Mouse (Mus musculus) heart, embryonic 12.5 days (tissue): ENCODE measurements around the gene S1pr1. TPM values are rescaled to one million over a fixed set of nuclear protein-coding genes. Genes with fewer than 3 reads are reported as not detected.
A peak's percentile ranks its signal among the peaks of the same experiment; 100 is the strongest.

Source experiments
- ATAC-seq: fragments of 200-750 bp; cut with Nextera tagmentation; 2 replicates; pipeline ENCODE4 v1.8.0; 2017; ENCODE audit warnings: moderate TSS enrichment, moderate library complexity; ENCODE audit not compliant: insufficient number of reproducible peaks, low FRiP score
- H3K27ac ChIP-seq: fragments of 300-500 bp; sonication (generic); 2 replicates; pipeline ENCODE4 v1.5.1; 2016; ENCODE audit warnings: mild to moderate bottlenecking, moderate library complexity; ENCODE audit not compliant: poor library complexity, severe bottlenecking
- H3K27me3 ChIP-seq: fragments of 300-500 bp; sonication (generic); replicated peaks from 2 replicates; pipeline ENCODE4 v1.6.1; 2016; ENCODE audit warnings: mild to moderate bottlenecking, moderate library complexity
- H3K36me3 ChIP-seq: fragments of 300-500 bp; sonication (generic); 2 replicates; pipeline ENCODE4 v1.6.1; 2016; ENCODE audit warnings: mild to moderate bottlenecking, moderate library complexity
- H3K4me1 ChIP-seq: fragments of 300-500 bp; sonication (generic); replicated peaks from 2 replicates; pipeline ENCODE4 v1.6.1; 2016; ENCODE audit warnings: mild to moderate bottlenecking
- H3K4me2 ChIP-seq: fragments of 300-500 bp; sonication (generic); 2 replicates; pipeline ENCODE4 v1.6.1; 2016; ENCODE audit warnings: mild to moderate bottlenecking, moderate library complexity
- H3K4me3 ChIP-seq: fragments of 300-500 bp; sonication (generic); 2 replicates; pipeline ENCODE4 v1.5.1; 2016; ENCODE audit warnings: mild to moderate bottlenecking
- H3K9ac ChIP-seq: fragments of 300-500 bp; sonication (generic); 2 replicates; pipeline ENCODE4 v1.6.1; 2016; ENCODE audit warnings: mild to moderate bottlenecking, moderate library complexity
- H3K9me3 ChIP-seq: fragments of 300-500 bp; sonication (generic); replicated peaks from 2 replicates; pipeline ENCODE4 v1.6.1; 2016; ENCODE audit warnings: mild to moderate bottlenecking, moderate library complexity
- WGBS: fragments of 180-500 bp; shearing (Covaris S2); methylation state at CpG from one replicate; pipeline ENCODE4 v1.1.7; 2016; 5-methylcytosine and 5-hydroxymethylcytosine counted together
- polyA plus RNA-seq: library from polyadenylated mRNA; unstranded; fragments of >200 nt; fragmentation: Nextera tagmentation; extraction: Ambion mirVana; gene quantifications from 2 replicates; pipeline ENCODE4 v1.2.1, GENCODE M21; 2016

The S1pr1 gene
- polyA plus RNA-seq, 1 experiment from 2014 or later: 86.0 TPM

GRCm38 (mm10) chr3:115674665-115675064 is 40.2 kb downstream of the S1pr1 start:
- H3K9me3 ChIP-seq: no peaks in the 10 kb centered on the region
- peaks cover 19% of the 10 kb centered on the region for H3K4me1 ChIP-seq
- no peak overlapping the region for H3K9ac ChIP-seq
- H3K36me3 ChIP-seq: no peaks in the 10 kb centered on the region
- no peak overlapping the region for H3K4me3 ChIP-seq
- 45% methylated on average over 5 of the region's 5 CpGs for WGBS
- no peak overlapping the region for H3K27ac ChIP-seq
- ATAC-seq: no peak
- no peak overlapping the region for H3K4me2 ChIP-seq
- no peaks in the 10 kb centered on the region for H3K27me3 ChIP-seq

GRCm38 (mm10) chr3:115673663-115674157 is 41.2 kb downstream of the S1pr1 start:
- Histone ChIP-seq H3K4me1 (peaks cover 11% of the 10 kb centered on the region), H3K27me3 (no peaks in the 10 kb centered on the region), H3K4me2 (peak overlapping the region; percentile 17), H3K27ac (no peak overlapping the region), H3K9ac (no peak overlapping the region), H3K9me3 (no peaks in the 10 kb centered on the region), H3K36me3 (no peaks in the 10 kb centered on the region), H3K4me3 (no peak overlapping the region)
- 46% methylated on average over 13 of the region's 13 CpGs for WGBS
- ATAC-seq: no peak

GRCm38 (mm10) chr3:115672965-115673662 is 41.8 kb downstream of the S1pr1 start:
- Histone ChIP-seq H3K4me2 (peak overlapping the region; percentile 17), H3K4me3 (no peak overlapping the region), H3K27ac (no peak overlapping the region), H3K36me3 (no peaks in the 10 kb centered on the region), H3K4me1 (peaks cover 11% of the 10 kb centered on the region), H3K27me3 (no peaks in the 10 kb centered on the region), H3K9ac (no peak overlapping the region), H3K9me3 (no peaks in the 10 kb centered on the region)
- no peak for ATAC-seq
- WGBS: 37% methylated on average over 9 of the region's 9 CpGs

GRCm38 (mm10) chr3:115669230-115669629 is 45.6 kb downstream of the S1pr1 start:
- H3K27me3 ChIP-seq: no peaks in the 10 kb centered on the region
- H3K36me3 ChIP-seq: no peaks in the 10 kb centered on the region
- H3K27ac ChIP-seq: no peak overlapping the region
- no peak overlapping the region for H3K4me2 ChIP-seq
- H3K4me3 ChIP-seq: no peak overlapping the region
- H3K9me3 ChIP-seq: no peaks in the 10 kb centered on the region
- no peak for ATAC-seq
- H3K9ac ChIP-seq: no peak overlapping the region
- peaks cover 11% of the 10 kb centered on the region for H3K4me1 ChIP-seq
- WGBS: 75% methylated on average over 1 of the region's 1 CpGs

- no peak overlapping the region for H3K27ac ChIP-seq
- H3K9me3 ChIP-seq: no peaks in the 10 kb centered on the region
- no peaks in the 10 kb centered on the region for H3K4me1 ChIP-seq
- no peaks in the 10 kb centered on the region for H3K27me3 ChIP-seq
- no peaks in the 10 kb centered on the region for H3K36me3 ChIP-seq
- no peak overlapping the region for H3K9ac ChIP-seq
- no peak for ATAC-seq
- 77% methylated on average over 2 of the region's 2 CpGs for WGBS
- no peak overlapping the region for H3K4me2 ChIP-seq
- no peak overlapping the region for H3K4me3 ChIP-seq
These were observed 47.7 kb downstream of the S1pr1 start for GRCm38 (mm10) chr3:115667182-115667581.

GRCm38 (mm10) chr3:115666547-115666946 is 48.3 kb downstream of the S1pr1 start:
- H3K36me3 ChIP-seq: no peaks in the 10 kb centered on the region
- H3K4me1 ChIP-seq: no peaks in the 10 kb centered on the region
- no peak for ATAC-seq
- H3K9ac ChIP-seq: no peak overlapping the region
- WGBS: 63% methylated on average over 8 of the region's 8 CpGs
- H3K27ac ChIP-seq: no peak overlapping the region
- H3K4me2 ChIP-seq: no peak overlapping the region
- no peaks in the 10 kb centered on the region for H3K27me3 ChIP-seq
- H3K4me3 ChIP-seq: no peak overlapping the region
- no peaks in the 10 kb centered on the region for H3K9me3 ChIP-seq

- 46% methylated on average over 3 of the region's 3 CpGs for WGBS
- ATAC-seq: no peak
These were observed 50.4 kb downstream of the S1pr1 start for GRCm38 (mm10) chr3:115664497-115664896.

GRCm38 (mm10) chr3:115660701-115661460 is 54.0 kb downstream of the S1pr1 start:
- WGBS: 42% methylated on average over 9 of the region's 9 CpGs
- ATAC-seq: peak; percentile 66
- no peak overlapping the region for H3K4me2 ChIP-seq
- peaks cover 13% of the 10 kb centered on the region for H3K4me1 ChIP-seq
- no peak overlapping the region for H3K4me3 ChIP-seq
- no peaks in the 10 kb centered on the region for H3K9me3 ChIP-seq
- H3K27ac ChIP-seq: no peak overlapping the region
- no peaks in the 10 kb centered on the region for H3K36me3 ChIP-seq
- H3K9ac ChIP-seq: no peak overlapping the region
- H3K27me3 ChIP-seq: no peaks in the 10 kb centered on the region

More at GRCm38 (mm10) chr3:115664497-115664896, 50.4 kb downstream of the S1pr1 start:
- Histone ChIP-seq H3K4me2 (no peak overlapping the region), H3K4me1 (peaks cover 6% of the 10 kb centered on the region), H3K36me3 (no peaks in the 10 kb centered on the region), H3K9ac (no peak overlapping the region), H3K27ac (no peak overlapping the region), H3K9me3 (no peaks in the 10 kb centered on the region), H3K27me3 (no peaks in the 10 kb centered on the region), H3K4me3 (no peak overlapping the region)

Other genes with a start within 250 kb of the S1pr1 start
- 19.1 and 19.2 TPM in 2 replicates for gene Dph5, start 172.8 kb upstream of the S1pr1 start, polyA plus RNA-seq